Mouse (Mus musculus) urinary bladder, adult 2 months (tissue): ENCODE data around the gene Zfp646. TPM values are rescaled to one million over a fixed set of nuclear protein-coding genes. Genes with fewer than 3 reads are reported as not detected.

Experiments used
- DNase-seq: peaks from one replicate; pipeline ENCODE4 v3.0.0; 2022; ENCODE audit warnings: low spot score
- polyA plus RNA-seq: library from polyadenylated mRNA; depleted of rRNA; stranded (reverse); fragments of >200 nt; gene quantifications from 2 replicates; pipeline ENCODE4 v1.2.3, GENCODE M21; 2012; rRNA removed

The Zfp646 gene
- polyA plus RNA-seq, 1 experiment, result 12.2 TPM

GRCm38 (mm10) chr7:127919290-127919689, 43.3 kb downstream of the Zfp646 start:
- DNase-seq, result no peak

- DNase-seq, result no peak
Observed at GRCm38 (mm10) chr7:127921516-127921915, 45.5 kb downstream of the Zfp646 start.

DNA sequence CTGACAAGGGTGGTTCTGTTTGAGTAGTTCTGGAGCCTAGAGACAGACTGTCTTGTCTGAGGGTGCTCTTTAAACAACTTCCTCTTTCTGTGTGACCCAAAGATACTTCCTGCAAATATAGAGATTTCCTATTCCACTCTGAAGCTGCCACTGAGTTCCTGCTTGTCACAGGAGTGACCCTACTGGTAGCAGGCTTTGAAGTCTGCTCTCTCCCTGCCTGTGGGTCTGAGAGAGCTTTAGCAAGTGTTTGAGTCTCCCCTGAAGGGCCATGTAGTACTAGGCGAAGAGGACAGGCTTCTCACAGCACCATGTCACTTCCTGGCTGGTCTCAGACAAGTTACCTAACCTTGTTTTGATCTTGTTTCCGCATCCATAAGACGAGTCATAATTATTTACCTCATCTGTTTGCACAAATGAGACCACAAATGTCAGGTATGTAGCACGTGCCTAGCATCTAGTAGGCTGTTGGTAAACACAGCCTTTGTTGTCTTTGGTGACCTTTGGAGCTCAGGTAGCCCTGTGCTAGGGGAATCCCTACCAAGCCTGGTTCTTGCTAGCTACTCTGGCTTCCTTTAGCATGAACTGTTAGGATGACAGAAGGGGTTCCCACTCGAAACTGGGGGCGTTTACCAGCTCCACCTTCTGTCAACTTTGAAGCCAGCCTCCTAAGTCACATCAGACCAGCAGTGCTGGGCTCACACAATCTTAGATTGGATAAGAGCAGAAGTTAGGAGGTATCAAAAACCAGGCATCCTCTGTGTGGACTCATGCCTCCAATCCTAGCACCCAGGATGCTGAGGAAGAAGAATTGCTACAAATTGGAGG, 46.6 kb downstream of the Zfp646 start:
- DNase-seq, result no peak

DNA sequence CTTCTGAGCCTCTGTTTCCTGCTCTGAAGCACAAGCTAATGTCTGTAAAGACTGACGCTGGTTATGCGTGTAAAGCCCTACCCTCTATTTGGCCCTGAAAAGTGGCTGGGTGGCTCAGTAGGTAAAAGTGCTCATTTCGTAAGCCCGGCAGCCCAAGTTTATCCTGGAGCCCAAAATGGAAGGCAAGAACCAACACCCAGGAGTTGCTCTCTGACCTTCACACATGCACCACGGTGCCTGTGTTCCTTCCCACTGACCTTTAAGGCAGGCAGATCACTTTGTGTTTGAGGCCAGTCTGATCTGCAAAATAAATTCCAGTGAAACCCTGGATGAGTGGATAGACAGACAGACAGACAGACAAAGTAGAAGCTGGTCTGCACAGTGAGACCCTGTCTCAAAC, 47.7 kb downstream of the Zfp646 start:
- DNase-seq, result no peak

- no peak for DNase-seq
Observed at GRCm38 (mm10) chr7:127925252-127925651, 49.2 kb downstream of the Zfp646 start.

GRCm38 (mm10) chr7:127926066-127926465, 50.0 kb downstream of the Zfp646 start:
- no peak for DNase-seq

DNA sequence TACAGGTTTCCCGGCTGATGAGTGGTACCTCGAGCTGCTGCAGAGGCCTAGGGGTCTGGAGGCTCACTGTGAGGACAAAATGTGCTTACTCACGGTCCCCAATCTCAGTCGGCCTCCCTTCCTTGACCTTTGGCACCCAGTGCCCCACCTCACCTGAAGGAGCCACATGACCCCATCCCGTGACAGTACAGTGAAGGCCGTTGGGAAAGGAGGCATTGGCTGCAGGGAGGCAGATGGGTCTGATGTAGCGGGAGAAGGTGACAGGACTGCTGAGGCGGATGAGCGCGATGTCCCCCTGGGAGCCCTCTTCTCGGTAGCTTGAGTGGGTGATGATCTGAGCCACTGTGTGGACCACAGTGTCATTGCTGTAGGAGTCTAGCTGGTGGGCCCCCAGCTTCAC, 50.8 kb downstream of the Zfp646 start:
- DNase-seq, result no peak

DNA sequence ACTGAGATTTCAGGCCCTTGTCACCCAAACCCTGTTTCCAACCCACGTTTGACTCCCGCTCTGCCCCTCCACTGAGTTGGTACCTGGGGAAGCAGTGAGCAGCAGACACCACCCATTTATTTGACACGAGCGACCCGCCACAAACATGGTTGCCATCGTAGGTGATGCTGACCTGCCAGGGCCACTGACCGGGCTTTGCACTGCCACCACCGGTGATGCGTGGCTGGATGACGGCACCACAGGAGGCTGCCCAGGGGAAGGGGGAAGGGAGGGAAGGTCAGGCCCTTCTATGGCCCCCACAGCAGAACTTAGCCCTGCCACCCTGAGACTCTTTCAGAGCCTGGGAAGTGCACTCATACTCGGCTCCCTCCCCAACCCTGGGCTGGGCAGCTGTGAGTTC, 51.7 kb downstream of the Zfp646 start:
- DNase-seq, result no peak

- DNase-seq, result no peak
Observed at GRCm38 (mm10) chr7:127928596-127928995, 52.6 kb downstream of the Zfp646 start.

- no peak for DNase-seq
Observed at GRCm38 (mm10) chr7:127929923-127930322, 53.9 kb downstream of the Zfp646 start, which contains the start of gene Prss8. Gene Prss8, minus strand, starts transcription at chr7:127930104.

GRCm38 (mm10) chr7:127930636-127931035, 54.6 kb downstream of the Zfp646 start:
- no peak for DNase-seq

DNA sequence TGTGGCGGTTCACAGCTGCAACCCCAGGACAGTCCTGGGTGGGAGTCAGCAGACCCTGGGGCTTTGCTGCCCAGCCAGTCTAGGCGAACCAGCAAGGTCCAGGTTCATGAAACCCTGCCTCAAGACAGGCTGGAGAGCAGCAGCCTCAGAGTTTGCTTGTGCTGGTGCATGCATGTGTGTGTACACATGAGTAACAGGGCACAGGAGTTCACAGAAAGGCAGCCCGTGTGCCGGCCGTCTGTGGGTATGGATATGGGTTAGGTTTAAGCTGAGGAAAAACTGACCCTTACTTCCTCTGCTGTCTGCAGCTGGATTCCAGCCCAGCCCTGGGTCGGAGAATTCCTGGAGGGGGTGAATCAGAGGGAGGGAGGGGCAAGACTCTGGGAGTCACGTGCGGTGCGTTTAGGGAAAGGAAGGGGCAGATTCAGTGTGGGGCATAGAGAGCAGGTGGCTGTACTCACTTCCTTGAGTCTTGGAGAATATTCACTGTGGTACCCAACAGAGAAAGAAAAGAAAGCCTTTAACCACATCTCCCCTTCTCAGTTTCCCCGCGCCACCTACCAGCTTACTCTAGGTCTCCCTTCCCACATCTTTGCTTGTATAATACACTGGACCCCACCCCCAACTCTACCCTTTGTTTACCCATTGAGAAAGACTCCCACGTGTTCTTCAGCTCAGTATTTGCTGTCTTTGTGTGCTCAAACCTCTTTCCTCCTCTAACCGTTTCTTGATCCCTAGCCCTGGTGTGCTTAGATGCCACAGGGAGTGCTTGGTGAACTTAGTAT, 55.5 kb downstream of the Zfp646 start:
- no peak for DNase-seq

DNA sequence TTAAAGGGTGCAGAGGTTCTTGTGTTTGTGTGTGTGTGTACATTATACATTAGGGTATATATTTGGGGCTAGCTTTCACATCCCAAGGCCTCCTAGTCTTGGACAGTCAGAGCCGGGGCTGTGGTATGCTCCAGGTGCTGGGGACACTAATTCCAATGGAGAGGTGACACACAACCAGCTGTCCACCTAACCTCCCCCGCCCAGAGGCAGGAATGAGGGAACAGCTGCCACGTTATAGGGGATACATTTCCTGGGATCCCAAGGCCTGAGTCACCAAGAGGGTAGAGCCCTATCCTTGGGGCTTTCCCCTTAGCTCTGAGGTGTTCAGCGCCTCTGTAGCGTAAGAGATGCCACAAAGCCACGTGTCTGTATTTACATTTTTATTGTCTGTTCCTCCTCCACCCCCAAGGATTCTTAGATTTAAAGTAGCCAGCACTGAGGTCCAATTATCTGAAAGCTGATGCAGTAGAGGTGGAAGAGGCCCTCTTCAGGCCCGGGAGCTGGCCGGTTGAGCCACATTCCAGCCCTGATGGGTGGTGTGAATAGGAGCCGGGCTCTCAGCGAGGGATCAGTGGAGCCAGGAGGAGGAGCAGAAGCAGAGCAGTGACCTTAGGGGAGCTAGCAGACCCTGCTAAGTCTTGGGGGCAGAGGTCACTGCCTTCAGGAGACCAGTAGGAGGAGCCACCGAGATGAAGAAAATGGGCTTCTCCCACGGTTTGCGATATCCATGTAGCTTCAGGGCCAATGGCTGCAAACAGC, 56.4 kb downstream of the Zfp646 start:
- no peak for DNase-seq

DNA sequence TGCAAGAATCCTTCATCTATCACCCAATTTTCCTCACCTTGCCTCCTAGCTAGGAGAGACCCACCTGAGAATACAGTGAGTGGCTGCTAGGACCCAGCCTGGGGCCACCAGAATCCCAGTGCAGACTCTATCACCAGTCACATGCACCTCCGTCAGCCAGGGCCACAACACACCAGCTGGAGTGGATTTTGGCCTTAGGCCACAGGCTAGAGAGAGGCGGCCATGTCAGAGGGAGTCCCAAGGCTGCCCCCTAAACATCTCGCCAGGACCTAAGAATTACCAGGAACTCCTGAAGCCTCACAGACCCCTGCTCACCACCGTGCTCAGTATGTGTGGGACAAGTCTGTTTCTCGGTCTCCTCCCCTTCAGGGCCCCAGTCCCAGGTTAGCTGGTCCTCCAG, 58.1 kb downstream of the Zfp646 start:
- no peak for DNase-seq

DNA sequence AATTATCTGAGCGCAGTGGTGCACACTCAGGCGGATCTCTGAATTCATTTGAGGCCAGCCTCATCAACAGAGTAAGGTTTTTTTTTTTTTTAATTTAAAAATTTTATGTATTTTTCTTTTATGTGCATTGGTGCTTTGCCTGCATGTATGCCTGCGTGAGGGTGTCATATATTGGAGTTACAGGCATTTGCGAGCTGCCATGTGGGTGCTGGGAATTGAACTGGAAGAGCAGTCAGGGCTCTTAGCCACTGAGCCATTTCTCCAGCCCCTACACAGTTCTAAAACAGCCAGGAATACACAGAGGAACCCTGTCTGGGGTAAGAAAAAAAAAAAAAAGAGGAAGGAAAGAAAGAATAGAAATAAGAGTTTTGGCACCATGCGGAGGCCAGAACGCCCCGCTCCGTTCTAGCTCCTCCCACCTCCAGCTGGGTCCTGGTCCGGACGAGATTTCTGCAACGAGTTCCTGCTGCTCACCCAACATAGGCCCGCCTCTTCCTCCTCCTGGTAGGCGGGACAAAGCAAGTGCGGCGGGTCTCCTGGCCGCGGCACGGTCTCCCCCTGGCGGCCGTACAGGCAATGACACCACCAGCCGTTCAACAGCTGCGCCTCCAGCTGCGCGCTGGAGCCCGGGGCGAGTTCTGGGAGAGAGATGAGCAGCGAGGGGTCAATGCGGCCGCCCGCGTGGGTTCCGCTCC, 59.2 kb downstream of the Zfp646 start:
- peak; percentile 90 for DNase-seq

Other genes starting within 250 kb of the Zfp646 start
- 26.0 and 30.3 TPM in 2 replicates for gene Bcl7c, start 167.3 kb upstream of the Zfp646 start, polyA plus RNA-seq
- gene Ctf1, start 163.5 kb upstream of the Zfp646 start, polyA plus RNA-seq, result 11.0 and 13.7 TPM in 2 replicates
- not detected in 2 replicates for gene Ctf2, start 144.1 kb upstream of the Zfp646 start, polyA plus RNA-seq
- gene Fbxl19, start 131.7 kb upstream of the Zfp646 start, polyA plus RNA-seq, result 14.5 and 15.5 TPM in 2 replicates
- gene Orai3, start 106.4 kb upstream of the Zfp646 start, polyA plus RNA-seq, result 36.0 and 42.3 TPM in 2 replicates
- gene Setd1a, start 99.6 kb upstream of the Zfp646 start, polyA plus RNA-seq, result 4.8 and 13.9 TPM in 2 replicates
- 0.21 TPM in 1 of 2 replicates, not detected in the other for gene Gm49388, start 90.6 kb upstream of the Zfp646 start, polyA plus RNA-seq
- gene Hsd3b7, start 75.6 kb upstream of the Zfp646 start, polyA plus RNA-seq, result 65.7 and 77.6 TPM in 2 replicates
- 161 and 178 TPM in 2 replicates for gene Stx4a, start 51.9 kb upstream of the Zfp646 start, polyA plus RNA-seq
- 6.4 and 6.9 TPM in 2 replicates for gene Stx1b, start 51.7 kb upstream of the Zfp646 start, polyA plus RNA-seq
- gene Zfp668, start 607 bp downstream of the Zfp646 start, polyA plus RNA-seq, result 2.9 and 4.1 TPM in 2 replicates
- 2.9 and 3.9 TPM in 2 replicates for gene Prss53, start 14.7 kb downstream of the Zfp646 start, polyA plus RNA-seq
- not detected in 2 replicates for gene Gm21974, start 19.2 kb downstream of the Zfp646 start, polyA plus RNA-seq
- gene Vkorc1, start 19.4 kb downstream of the Zfp646 start, polyA plus RNA-seq, result 204 and 211 TPM in 2 replicates
- gene Bckdk, start 27.9 kb downstream of the Zfp646 start, polyA plus RNA-seq, result 71.8 and 76.9 TPM in 2 replicates
- 27.2 and 31.9 TPM in 2 replicates for gene Kat8, start 36.3 kb downstream of the Zfp646 start, polyA plus RNA-seq
- gene Prss8, start 53.9 kb downstream of the Zfp646 start, polyA plus RNA-seq, result 54.6 and 66.0 TPM in 2 replicates
- 10.2 and 13.5 TPM in 2 replicates for gene Prss36, start 70.5 kb downstream of the Zfp646 start, polyA plus RNA-seq
- gene Fus, start 91.2 kb downstream of the Zfp646 start, polyA plus RNA-seq, result 388 and 390 TPM in 2 replicates
- 57.9 and 68.3 TPM in 2 replicates for gene Pycard, start 117.6 kb downstream of the Zfp646 start, polyA plus RNA-seq
- gene Trim72, start 127.7 kb downstream of the Zfp646 start, polyA plus RNA-seq, result 0.78 and 0.91 TPM in 2 replicates
- 7.9 and 9.1 TPM in 2 replicates for gene Itgam, start 186.4 kb downstream of the Zfp646 start, polyA plus RNA-seq
- 0.04 TPM in 1 of 2 replicates, not detected in the other for gene Gm49368, start 186.5 kb downstream of the Zfp646 start, polyA plus RNA-seq